8 mouse cellular contexts compared by ENCODE assay signal in the genomic region with DNA sequence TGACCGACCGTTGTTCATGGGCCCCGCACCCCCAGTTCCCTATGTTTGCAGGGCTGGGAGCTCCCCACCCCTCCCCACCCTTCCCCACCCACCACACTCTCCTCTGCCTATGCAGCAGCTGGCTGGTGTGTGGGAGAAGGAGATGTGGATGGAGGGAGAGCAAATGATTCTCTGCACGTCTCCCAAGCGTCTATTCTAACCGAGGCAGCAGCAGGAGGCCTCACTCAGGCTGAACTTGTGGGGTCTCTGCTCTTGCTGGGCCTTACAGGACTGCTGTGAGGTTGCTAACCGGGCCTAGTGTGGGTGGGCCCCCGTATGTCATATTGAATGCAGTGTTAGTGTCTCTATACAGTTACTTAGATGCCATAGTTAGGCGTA. TPM values are rescaled to one million over a fixed set of nuclear protein-coding genes. Genes with fewer than 3 reads are reported as not detected.
A peak's percentile ranks its signal among the peaks of the same experiment; 100 is the strongest.
DNase-seq lines count a peak whose midpoint lies in the region; ATAC-seq and TF ChIP-seq lines count a peak whose summit lies in the region.

No protein-coding gene starts in this region.

- TF ChIP-seq CTCF in bone marrow macrophage, adult 2 months (IDR thresholded peaks at IDR 0.05; ENCODE audit: low read depth, low read length), result no peak

- peaks cover 11% of the 10 kb centered on the region for H3K4me1 ChIP-seq in forebrain, embryonic 15.5 days
- H3K4me1 ChIP-seq in forebrain, embryonic 16.5 days (replicated peaks; ENCODE audit: control insufficient read depth, insufficient read depth, low read length), result peaks cover 11% of the 10 kb centered on the region
- peaks cover 31% of the 10 kb centered on the region for H3K4me1 ChIP-seq in kidney, embryonic 15.5 days
- H3K4me1 ChIP-seq in bone marrow macrophage, adult 2 months (ENCODE audit: control insufficient read depth, insufficient read depth, low read length), result peaks cover 26% of the 10 kb centered on the region
- H3K4me1 ChIP-seq in limb, embryonic 13.5 days, result peaks cover 17% of the 10 kb centered on the region

- H3K27ac ChIP-seq in forebrain, embryonic 15.5 days (replicated peaks), result no peak overlapping the region
- no peak overlapping the region for H3K27ac ChIP-seq in forebrain, embryonic 16.5 days (ENCODE audit: low read length)
- H3K27ac ChIP-seq in kidney, embryonic 15.5 days, result peak overlapping the region; percentile 63
- peak overlapping the region; percentile 98; the same call in 1 of the 2 replicates for H3K27ac ChIP-seq in bone marrow macrophage, adult 2 months (ENCODE audit: insufficient read depth, low read depth, low read length)
- peak overlapping the region; percentile 69; the same call in 1 of the 2 replicates for H3K27ac ChIP-seq in limb, embryonic 13.5 days

- WGBS in forebrain, embryonic 15.5 days, result 71% methylated on average over 9 of the region's 9 CpGs
- WGBS in forebrain, embryonic 16.5 days, result 75% methylated on average over 9 of the region's 9 CpGs
- WGBS in kidney, embryonic 15.5 days, result 57% methylated on average over 9 of the region's 9 CpGs
- WGBS in limb, embryonic 13.5 days, result 65% methylated on average over 9 of the region's 9 CpGs

- H3K4me2 ChIP-seq in forebrain, embryonic 15.5 days (replicated peaks), result no peak overlapping the region
- H3K4me2 ChIP-seq in forebrain, embryonic 16.5 days (ENCODE audit: low read length), result no peak overlapping the region
- peak overlapping the region; percentile 34 for H3K4me2 ChIP-seq in kidney, embryonic 15.5 days
- peak overlapping the region; percentile 48 for H3K4me2 ChIP-seq in limb, embryonic 13.5 days (replicated peaks)

- H3K9ac ChIP-seq in forebrain, embryonic 15.5 days (replicated peaks), result no peak overlapping the region
- no peak overlapping the region for H3K9ac ChIP-seq in forebrain, embryonic 16.5 days (replicated peaks; ENCODE audit: low read depth, low read length)
- no peak overlapping the region for H3K9ac ChIP-seq in kidney, embryonic 15.5 days
- H3K9ac ChIP-seq in limb, embryonic 13.5 days, result no peak overlapping the region

- ATAC-seq in forebrain, embryonic 15.5 days (replicated peaks), result 0 out of 2 replicates have a peak, but pooled peaks have one; percentile 11
- ATAC-seq in forebrain, embryonic 16.5 days, result no peak
- ATAC-seq in kidney, embryonic 15.5 days (replicated peaks; ENCODE audit: low FRiP score), result no peak
- no peak for ATAC-seq in limb, embryonic 13.5 days (ENCODE audit: low FRiP score, low read depth)

- no peak for TF ChIP-seq POLR2A in bone marrow macrophage, adult 2 months (IDR thresholded peaks at IDR 0.05; ENCODE audit: borderline replicate concordance, low read depth, low read length)

- no peaks in the 10 kb centered on the region for H3K9me3 ChIP-seq in forebrain, embryonic 15.5 days
- H3K9me3 ChIP-seq in forebrain, embryonic 16.5 days (ENCODE audit: control insufficient read depth, low read length), result no peaks in the 10 kb centered on the region
- no peaks in the 10 kb centered on the region for H3K9me3 ChIP-seq in kidney, embryonic 15.5 days (replicated peaks)
- no peaks in the 10 kb centered on the region for H3K9me3 ChIP-seq in limb, embryonic 13.5 days

- DNase-seq in kidney, adult 8-10 months, result no peak
- DNase-seq in right cerebral cortex, adult 18-20 months, result no peak
- no peak for DNase-seq in adrenal gland, adult (ENCODE audit: inconsistent age in 2 of 2, low spot score in 1 of 2)

- H3K27me3 ChIP-seq in forebrain, embryonic 15.5 days, result no peaks in the 10 kb centered on the region
- H3K27me3 ChIP-seq in forebrain, embryonic 16.5 days (replicated peaks; ENCODE audit: control insufficient read depth, insufficient read depth, low read length), result no peaks in the 10 kb centered on the region
- no peaks in the 10 kb centered on the region for H3K27me3 ChIP-seq in kidney, embryonic 15.5 days
- H3K27me3 ChIP-seq in limb, embryonic 13.5 days, result no peaks in the 10 kb centered on the region

- no peaks in the 10 kb centered on the region for H3K36me3 ChIP-seq in forebrain, embryonic 15.5 days
- no peaks in the 10 kb centered on the region for H3K36me3 ChIP-seq in forebrain, embryonic 16.5 days (ENCODE audit: control insufficient read depth, insufficient read depth)
- H3K36me3 ChIP-seq in kidney, embryonic 15.5 days, result no peaks in the 10 kb centered on the region
- H3K36me3 ChIP-seq in limb, embryonic 13.5 days, result no peaks in the 10 kb centered on the region

- H3K4me3 ChIP-seq in forebrain, embryonic 15.5 days, result no peak overlapping the region
- no peak overlapping the region for H3K4me3 ChIP-seq in forebrain, embryonic 16.5 days (replicated peaks; ENCODE audit: low read length)
- H3K4me3 ChIP-seq in kidney, embryonic 15.5 days (replicated peaks), result no peak overlapping the region
- H3K4me3 ChIP-seq in bone marrow macrophage, adult 2 months (ENCODE audit: insufficient read depth, low read length), result peak overlapping the region; percentile 64
- 0 out of 2 replicates have a peak overlapping the region, but pooled peaks have one; percentile 10 for H3K4me3 ChIP-seq in limb, embryonic 13.5 days

RNA-seq across cellular contexts. Expression of a gene that starts 12.9 kb away (rescaled TPM):
- 2.4 and 2.5 TPM in 2 replicates for polyA plus RNA-seq in forebrain, embryonic 15.5 days (2015; fragmentation: Nextera tagmentation; extraction: Ambion mirVana)
- 0.99 and 3.3 TPM in 2 replicates for polyA plus RNA-seq in forebrain, embryonic 16.5 days (2015; fragmentation: Nextera tagmentation; extraction: Ambion mirVana)
- polyA plus RNA-seq in kidney, embryonic 15.5 days (2015; fragmentation: Nextera tagmentation; extraction: Ambion mirVana), result 1.5 and 2.3 TPM in 2 replicates
- not detected in 2 replicates for polyA plus RNA-seq in bone marrow macrophage, adult 2 months (2012; ENCODE audit: insufficient read depth, insufficient read length, missing spikeins)
- polyA plus RNA-seq in limb, embryonic 13.5 days (2015; fragmentation: Nextera tagmentation; extraction: Ambion mirVana), result 1.8 and 2.4 TPM in 2 replicates

RNA-seq across cellular contexts. Expression of a gene that starts 37.4 kb away (rescaled TPM):
- 45.5 and 52.5 TPM in 2 replicates for polyA plus RNA-seq in forebrain, embryonic 15.5 days (2015; fragmentation: Nextera tagmentation; extraction: Ambion mirVana)
- 54.8 and 59.8 TPM in 2 replicates for polyA plus RNA-seq in forebrain, embryonic 16.5 days (2015; fragmentation: Nextera tagmentation; extraction: Ambion mirVana)
- 30.4 and 31.8 TPM in 2 replicates for polyA plus RNA-seq in kidney, embryonic 15.5 days (2015; fragmentation: Nextera tagmentation; extraction: Ambion mirVana)
- 41.3 and 45.3 TPM in 2 replicates for polyA plus RNA-seq in bone marrow macrophage, adult 2 months (2012; ENCODE audit: insufficient read depth, insufficient read length, missing spikeins)
- 33.7 and 40.5 TPM in 2 replicates for polyA plus RNA-seq in limb, embryonic 13.5 days (2015; fragmentation: Nextera tagmentation; extraction: Ambion mirVana)

Comparison
In these comparisons a context has a peak if more than half of its experiments do, and no peak if none do; other contexts are left out.
1. H3K27ac ChIP-seq: peak in kidney, embryonic 15.5 days (single experiment), bone marrow macrophage, adult 2 months (single experiment) and limb, embryonic 13.5 days (single experiment); none in forebrain, embryonic 15.5 days (single experiment) and forebrain, embryonic 16.5 days (single experiment).
2. H3K4me2 ChIP-seq: peak in kidney, embryonic 15.5 days (single experiment) and limb, embryonic 13.5 days (single experiment); none in forebrain, embryonic 15.5 days (single experiment) and forebrain, embryonic 16.5 days (single experiment).
3. H3K4me3 ChIP-seq: peak in bone marrow macrophage, adult 2 months (single experiment) and limb, embryonic 13.5 days (single experiment); none in forebrain, embryonic 15.5 days (single experiment), forebrain, embryonic 16.5 days (single experiment) and kidney, embryonic 15.5 days (single experiment).